Mouse (Mus musculus): ENCODE measurements around the gene Paox.
A peak's percentile ranks its signal among the peaks of the same experiment; 100 is the strongest.
"Not testable (repeated sequence)": the region's sequence is repeated elsewhere in the genome, so short reads cannot be mapped to it uniquely, and the experiment has no call there.

Paox gene

DNA sequence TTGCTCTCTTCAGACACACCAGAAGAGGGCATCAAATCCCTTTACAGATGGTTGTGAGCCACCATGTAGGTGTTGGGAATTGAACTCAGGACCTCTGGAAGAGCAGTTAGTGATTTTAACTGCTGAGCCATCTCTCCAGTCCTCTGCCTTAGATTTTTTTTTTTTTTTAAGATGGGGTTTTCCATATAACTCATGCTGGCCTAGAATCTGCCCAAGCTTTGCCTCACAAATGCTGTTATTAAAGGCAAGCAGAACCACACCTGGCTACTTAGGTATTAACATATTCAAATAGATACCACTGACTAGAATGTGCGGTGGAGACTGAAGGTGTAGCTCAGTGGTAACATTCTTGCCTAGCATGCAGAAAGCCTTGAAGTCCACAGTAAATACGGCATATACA is 4.9 kb downstream of the Paox start:
- no peak for DNase-seq (ENCODE audit: low read depth, low spot score)

DNA sequence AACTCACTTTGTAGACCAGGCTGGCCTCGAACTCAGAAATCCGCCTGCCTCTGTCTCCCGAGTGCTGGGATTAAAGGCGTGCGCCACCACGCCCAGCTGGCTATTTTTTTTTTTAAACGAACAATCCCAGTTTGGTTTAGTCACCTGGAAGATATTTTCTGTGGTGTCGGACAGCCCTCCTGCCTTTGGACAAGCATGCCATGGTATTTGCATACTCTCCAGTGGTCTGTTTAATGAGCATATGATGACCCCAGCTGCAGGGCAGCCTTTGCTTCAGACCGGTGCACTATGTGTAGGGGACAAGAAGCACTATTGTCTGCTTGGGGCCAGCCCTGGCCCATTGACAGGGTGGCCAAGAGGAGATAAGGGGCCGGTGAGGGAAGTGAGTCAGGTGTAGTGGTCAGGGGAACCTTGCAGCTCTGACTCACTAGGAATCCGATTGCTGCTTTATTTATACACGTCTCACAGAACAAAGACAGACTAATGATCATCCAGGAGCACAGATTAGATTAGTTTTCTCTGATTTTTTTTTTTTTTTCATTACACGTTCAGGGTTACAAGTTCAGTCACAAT is 5.8 kb downstream of the Paox start:
- no peak for DNase-seq (ENCODE audit: low read depth, low spot score)

DNA sequence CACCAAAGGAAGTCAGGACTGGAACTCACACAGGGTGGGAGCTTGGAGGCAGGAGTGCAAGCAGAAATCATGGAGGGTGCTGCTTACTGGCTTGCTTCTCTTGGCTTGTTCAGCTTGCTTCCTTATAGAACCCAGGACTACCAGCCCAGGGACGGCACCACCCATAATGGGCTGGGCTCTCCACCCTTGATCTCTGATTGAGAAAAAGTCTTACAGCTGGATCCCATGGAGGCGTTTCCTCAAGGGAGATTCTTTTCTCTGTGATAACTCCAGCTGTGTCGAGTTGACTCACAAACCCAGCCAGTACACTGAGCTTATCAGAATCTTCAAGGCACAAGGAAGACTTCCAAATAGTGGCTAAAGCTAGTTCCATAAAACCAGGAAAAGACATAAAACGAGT is 7.2 kb downstream of the Paox start:
- DNase-seq (ENCODE audit: low read depth, low spot score), result peak; percentile 72

DNA sequence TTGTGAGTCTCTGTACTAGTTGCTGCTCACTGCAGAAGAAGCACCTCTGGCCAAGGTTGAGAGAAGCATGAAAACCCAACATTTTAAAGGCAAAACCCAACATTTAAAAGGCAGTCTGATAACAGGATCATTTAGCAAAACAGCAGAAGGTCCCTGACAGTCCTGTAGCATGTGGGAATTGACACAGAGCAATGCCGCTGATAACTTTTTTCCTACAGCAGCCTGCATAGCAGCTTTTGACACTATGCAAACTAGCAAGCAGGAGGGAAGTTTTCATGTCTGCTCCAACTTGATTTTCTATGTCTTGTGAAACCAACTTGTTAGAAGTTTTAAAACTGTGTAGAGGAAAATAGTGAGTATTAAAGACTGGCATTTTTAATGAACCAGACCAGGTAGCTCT is 8.8 kb downstream of the Paox start:
- no peak for DNase-seq (ENCODE audit: low read depth, low spot score)

DNA sequence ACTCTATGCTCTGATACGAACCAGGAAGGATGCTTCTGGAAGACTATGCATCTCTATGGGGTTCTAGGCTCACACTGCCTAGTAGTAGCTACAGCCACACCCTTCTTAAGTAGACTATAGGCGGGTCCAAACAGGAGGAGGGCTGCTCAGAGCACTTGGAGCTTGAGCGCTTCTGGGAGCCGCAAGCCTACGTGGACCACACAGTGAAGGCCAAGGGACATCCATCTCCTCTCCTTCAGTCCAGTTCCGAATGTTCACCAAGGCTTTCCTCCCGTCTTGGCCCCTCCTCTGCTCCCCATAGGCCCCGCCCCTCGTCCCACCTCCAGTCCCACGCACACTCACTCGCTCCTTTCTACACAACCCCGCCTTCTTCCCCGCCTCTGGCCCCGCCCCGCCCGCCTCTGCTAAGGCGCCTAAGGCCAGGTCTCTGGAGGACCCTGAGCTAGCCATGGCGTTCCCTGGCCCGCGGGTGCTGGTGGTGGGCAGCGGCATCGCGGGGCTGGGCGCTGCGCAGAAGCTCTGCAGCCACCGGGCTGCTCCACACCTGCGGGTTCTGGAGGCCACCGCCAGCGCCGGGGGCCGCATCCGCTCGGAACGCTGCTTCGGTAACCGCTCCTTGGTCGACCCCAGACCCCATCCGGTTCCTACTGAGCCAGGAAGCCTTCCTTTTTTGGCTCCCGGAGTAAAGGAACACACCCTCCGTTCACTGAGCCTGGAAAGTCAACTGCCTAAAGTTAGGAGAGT is 9.9 kb downstream of the Paox start:
- DNase-seq (ENCODE audit: low read depth, low spot score), result peak; percentile 97

DNA sequence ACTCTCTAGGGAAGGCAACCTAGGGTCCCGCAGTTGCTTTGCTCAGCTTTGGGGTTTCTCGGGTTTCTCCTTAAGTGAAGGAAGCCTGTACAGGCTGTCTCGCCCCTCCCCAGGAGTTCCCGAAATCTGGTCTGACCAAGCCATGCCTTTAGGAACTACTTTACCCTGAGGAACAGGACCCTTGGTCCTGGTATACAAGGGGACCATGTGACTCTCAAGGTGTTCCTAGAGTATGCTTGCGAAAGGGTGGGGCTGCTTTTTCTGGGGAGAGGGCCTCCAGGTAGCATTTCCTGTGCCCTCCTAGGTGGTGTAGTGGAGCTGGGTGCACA is 10.4 kb downstream of the Paox start:
- DNase-seq (ENCODE audit: low read depth, low spot score), result no peak

DNA sequence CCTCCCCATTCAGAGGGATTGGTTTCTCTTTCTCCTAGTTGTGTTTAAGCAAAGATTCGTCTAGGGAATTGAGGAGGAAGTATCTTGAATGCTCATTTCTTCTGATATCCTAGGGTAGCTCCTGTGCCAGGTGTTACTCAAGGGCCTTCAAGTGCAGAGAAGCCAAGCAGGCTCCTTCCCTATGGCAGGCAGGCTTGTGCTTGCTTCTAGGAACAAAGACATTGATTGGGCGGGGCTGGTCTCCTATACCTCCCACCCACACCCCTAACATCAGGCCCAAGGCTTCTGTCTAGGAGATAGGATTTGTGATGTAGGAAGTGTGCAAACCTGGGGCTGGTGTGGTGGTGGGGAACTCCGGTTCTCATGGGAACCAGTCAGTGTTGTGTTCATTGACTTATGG is 11.3 kb downstream of the Paox start:
- peak; percentile 32 for DNase-seq (ENCODE audit: low read depth, low spot score)

DNA sequence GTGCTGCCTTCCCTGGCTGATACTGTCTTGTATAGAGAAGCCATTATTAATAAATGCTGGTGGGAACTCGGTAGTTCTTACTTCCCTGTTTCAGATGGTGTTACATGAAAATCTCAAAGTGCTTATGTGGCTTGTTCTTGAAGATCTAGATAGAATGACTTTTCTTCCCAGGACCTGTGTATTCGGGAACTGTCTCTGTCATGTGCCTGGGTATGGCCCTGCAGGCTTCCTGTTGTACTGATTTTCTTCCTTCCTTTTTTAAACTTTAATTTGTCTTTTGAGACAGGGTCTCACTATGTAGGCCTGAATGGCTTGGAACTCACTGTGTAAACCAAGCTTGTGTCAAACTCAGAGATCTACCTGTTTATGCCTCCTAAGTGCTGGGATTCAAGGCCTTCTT is 12.3 kb downstream of the Paox start:
- DNase-seq (ENCODE audit: low read depth, low spot score), result no peak

DNA sequence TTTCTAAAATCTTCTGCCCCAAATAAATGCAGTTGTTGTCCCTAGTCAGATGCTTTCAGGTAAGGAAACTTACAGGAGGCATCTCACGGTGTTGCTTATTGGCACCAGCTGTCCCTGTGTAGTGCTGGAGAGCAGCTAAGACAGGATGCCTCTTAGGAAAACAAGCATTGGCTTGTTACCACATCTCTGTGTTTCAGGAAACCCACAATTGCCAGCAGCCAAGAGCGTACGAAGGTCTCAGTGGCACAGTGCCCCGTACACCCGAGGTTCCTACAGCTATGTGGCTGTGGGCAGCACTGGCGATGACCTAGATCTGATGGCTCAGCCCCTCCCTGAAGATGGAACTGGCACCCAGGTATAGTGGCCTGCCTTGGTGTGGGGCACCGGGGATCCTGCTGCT is 16.6 kb downstream of the Paox start:
- not testable (repeated sequence) for DNase-seq (ENCODE audit: low read depth, low spot score)

DNA sequence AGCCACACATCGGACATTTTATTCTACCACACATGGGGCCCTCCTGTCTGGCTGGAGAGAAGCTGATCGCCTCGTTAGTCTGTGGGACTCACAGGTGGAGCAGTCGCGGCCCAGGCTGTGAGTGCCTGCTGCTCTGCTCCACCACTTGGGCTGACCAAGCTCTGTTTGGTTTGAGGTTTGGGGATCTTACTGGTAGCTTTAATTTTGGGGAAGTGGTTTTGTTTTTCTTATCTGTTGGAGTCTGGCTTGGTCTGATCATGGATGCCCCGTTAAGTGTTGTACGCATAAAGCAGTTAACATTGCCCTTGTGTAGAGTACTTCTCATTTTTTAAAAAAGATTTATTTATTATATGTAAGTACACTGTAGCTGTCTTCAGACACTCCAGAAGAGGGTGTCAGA is 18.4 kb downstream of the Paox start:
- not testable (repeated sequence) for DNase-seq (ENCODE audit: low read depth, low spot score)

DNA sequence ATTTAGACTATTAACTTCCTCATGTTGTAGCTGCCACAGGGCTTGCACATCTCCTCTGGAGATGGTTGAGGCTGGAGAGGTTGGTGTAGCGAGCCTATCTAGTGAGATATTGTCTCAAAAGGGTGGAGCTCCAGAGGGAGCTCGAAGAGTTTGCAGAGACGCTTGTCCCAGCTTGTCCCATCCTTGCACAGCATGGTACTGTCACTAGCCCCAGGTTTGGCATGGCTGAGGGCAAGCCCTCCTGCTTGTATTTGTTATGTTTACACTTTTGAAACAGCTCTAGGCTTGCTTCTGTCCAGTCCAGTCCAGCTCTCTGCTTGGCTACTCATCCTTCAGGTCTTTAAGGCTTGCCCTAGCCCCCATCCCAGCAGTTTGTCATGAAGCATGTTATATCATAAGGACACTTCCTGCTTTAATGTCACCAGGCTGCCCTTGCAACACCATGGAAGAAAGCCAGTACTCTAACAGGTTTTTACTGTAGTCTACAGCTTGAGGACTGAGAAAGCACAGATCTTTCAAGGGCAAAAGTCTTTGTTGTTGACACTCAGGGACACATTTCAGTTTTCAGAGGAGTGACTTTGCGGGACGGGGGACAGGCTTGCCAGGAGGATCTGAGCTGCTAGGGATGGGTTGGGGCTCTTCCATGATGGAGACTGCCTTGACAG is 19.6 kb downstream of the Paox start:
- no peak for DNase-seq (ENCODE audit: low read depth, low spot score)

DNA sequence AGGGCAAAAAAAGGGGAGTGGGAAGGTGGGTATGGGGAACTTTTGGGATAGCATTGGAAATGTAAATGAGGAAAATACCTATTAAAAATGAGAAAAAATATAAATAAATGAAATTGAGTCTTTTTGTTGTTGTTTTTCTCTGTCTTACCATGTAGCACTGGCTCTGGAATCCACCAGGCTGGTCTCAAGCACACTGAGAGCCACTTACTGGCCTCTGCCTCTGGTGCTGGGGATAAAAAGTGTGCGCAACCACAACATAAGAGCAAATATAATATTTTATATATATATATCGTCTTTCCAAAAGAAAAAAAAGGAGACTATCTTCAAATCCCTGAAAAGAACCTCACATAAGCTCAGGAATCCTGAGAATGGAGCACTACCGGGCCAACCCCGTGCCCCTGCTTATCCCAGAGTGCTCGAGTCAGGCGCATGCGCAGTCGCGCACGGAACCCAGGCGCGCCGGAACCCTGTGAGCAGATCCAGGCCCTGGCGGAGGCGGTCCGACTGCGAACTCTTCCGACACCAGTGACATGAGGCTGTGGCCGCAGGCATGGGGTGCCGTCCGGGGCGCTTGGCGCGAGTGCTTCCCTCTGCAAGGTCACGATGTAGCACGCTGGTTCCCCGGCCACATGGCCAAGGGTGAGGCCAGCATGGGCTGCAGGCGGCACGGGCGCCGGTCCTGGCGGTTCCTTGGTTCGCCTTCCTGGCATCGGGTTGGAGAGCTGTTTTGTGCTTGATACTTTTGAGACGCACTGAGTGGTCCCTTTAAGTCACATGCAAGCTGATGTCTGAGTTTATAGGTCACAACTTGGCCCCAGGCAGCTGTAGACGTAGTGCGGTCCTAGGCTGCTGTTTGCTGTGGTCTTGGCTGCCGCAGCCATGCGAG is 21.8 kb downstream of the Paox start, which contains the start of gene Mtg1:
Mtg1 (plus strand) TSS at position 430 of the 886 bp plus-strand sequence.
- DNase-seq (ENCODE audit: low read depth, low spot score), result peak; percentile 98

DNA sequence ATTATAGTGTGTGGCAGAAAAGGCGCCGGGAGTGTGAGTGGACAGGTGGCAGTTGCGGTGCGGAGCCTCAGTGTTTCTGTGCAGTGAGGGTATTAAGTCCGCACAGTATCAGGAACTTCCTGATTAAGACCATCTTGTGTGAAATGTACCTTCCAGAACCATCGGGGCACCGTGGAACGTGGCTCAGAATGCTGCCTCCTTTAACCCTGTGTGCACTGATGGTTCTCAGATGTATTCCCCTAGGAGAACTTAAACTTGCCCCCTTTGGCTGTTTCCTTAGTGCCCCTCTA is 22.4 kb downstream of the Paox start:
- DNase-seq (ENCODE audit: low read depth, low spot score), result no peak

DNA sequence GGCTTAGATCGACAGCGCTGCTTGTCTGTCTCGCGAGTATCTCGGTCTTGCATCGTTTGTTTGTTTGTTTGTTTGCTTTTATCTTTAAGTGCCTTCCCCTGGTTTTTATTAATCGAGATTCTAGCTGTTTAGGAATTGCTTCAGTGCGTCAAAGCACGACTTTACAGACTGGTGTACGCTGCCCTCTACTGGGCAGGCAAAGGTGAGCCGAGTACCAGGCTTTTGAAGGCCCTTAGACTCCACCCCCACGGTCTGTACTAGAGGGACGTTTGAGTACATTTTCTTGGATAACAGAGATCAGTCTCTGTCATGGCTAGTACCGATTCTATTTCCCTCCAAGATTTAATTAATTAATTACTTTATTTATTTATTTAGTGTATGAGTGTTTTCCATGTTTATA is 25.8 kb downstream of the Paox start:
- DNase-seq (ENCODE audit: low read depth, low spot score), result peak; percentile 81

DNA sequence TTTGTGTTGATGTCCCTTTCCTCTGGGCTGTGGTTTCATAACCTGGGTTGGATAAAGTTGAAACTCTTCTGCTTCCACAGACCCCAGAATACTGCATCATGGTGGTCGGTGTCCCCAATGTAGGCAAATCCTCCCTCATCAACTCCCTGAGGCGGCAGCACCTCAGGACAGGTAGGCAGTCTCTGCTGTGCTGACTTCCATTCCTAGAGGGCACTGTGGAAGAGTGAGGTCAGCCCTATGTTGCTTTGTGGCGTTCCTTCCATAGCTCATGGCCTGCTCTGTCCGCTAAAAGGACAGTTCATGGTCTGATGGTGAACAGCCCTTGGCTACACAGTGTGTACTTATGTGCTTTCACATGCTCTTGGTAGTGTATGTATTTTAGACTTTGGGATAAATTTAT is 29.0 kb downstream of the Paox start:
- no peak for DNase-seq (ENCODE audit: low read depth, low spot score)

DNA sequence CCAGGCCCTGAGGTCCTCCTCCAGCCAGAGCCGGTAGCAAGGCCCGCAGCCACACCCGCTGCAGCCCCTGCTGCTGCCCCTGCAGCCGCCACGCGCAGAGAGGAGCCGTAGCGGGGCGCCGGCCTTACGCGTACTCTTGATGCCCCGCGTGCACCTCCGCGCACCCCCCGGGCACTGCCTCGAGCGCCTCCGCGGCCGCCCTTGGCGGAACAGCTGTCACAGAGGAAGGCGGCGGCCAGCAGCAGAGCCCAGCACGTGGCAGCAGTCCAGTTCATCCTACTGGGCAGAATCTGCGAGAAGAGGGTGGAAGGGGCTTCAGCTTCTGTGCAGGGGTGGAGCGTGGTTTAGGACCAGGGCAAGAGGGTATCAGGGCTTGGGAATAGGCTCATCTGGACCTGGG is 37.8 kb downstream of the Paox start:
- DNase-seq (ENCODE audit: low read depth, low spot score), result peak; percentile 56

DNA sequence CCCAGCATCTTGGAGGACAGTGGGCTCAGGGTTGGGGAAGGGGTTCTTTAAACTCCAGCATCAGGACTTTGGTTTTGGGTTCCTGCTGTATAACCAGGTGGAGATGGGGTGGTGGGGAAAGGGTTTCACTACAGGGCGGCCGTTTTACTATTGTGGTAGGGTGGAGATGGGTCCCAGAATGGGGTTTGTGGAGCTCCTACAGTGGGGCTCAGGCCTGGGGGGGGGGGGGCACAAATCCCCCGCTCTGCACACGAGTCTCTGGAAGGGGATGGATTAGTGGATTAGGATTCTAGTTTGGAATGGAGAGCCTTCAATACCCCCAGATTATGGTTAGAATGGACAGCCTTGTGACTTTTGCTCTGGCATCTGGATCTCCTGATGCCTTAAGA is 38.2 kb downstream of the Paox start:
- DNase-seq (ENCODE audit: low read depth, low spot score), result no peak

DNA sequence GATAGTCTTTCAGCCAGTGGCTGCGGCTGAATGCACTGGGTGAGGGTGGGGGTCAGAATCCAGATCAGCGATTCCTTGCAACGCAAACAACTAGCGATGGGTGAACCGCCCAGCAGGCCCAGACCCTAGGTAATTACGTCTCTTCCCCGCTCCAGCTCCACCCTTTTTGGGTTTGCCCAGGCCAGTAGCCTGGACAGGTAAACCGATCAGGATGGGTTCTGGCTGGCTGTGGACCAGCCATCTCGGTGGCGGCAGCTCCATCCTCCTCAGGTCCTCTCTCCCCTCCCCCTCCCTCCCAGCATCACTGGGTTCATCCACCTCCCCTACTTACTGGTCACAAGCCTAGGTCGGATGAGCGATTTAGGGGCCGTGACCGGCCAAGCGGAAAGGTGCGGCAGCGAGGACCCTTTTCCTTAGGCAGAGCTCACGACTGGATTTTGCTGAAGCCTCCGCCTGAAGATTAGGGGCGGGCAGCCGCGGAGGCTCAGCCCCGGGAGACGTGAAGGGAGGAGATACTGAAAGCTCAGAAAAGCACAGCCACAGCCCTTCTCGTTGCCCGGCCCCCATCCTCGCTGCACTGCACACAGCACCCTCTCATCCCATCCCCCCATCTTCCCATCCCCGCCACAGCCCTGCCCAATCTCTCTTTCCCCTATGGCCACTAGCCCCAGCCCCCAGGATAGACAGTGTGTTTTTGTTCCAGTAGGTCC is 38.8 kb downstream of the Paox start, which contains the start of gene Sprn:
Sprn (minus strand) TSS at position 660 of the 710 bp plus-strand sequence.
- DNase-seq (ENCODE audit: low read depth, low spot score), result peak; percentile 26

DNA sequence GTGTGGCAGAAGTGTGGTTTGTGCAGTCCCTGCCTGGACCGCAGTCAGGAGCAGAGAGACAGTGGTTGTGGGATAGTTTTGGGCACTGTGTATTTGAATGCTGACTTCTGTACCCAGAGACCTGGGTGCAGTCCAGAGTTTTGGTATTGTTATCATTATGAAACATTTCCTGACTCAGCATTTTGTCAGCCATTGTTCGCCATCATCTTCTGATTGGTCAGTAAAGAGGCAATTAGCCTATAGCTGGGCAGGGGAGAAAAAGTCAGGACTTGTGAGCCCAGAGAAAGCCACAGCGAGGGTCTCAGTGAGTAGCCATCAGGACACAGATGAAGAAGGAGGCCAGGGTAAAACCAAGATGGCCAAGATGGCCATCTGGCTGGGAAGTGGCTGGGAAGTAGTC is 44.8 kb downstream of the Paox start:
- no peak for DNase-seq (ENCODE audit: low read depth, low spot score)

DNA sequence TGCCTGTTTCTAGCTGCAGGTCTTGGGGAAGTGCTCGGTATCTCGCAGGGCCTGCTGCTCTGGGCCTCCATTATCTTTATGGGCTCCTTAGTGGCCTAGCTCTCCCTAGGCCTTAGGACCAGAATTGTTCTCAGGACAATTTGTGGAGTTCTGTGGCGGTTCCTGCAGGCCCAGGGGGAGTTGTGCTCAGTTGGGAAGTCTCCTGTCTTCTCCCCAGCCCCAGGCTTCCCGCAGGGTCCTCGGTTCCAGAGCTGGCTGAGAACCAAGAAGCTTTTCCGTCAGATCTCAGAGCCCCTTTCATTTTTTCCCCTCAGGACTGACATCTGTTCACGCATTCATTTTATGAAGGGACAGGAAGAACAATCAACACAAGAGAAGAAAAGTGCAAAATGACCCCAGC is 49.1 kb downstream of the Paox start, which contains the start of gene Olfr522:
Olfr522 (minus strand) TSS at position 101 of the 400 bp plus-strand sequence.
- DNase-seq (ENCODE audit: low read depth, low spot score), result no peak

DNA sequence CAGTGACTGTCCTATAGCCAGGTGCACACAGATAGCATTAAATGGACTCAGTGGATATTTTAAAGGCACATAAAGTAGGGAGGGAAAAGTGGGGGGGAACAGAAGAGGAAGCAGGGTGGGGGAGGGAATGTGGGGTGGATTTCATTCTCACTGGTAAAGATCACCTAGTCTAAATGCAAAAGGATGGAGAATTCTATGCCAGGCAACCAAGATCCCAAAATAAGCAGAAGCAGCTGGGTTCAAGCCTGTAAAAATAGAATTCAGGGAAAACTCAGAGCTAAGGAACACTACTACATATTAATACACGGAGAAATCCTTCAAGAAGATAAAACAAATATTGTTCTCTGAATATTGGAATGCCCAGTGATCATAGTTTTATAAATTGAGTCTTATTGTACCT is 52.4 kb downstream of the Paox start:
- DNase-seq (ENCODE audit: low read depth, low spot score), result no peak

DNA sequence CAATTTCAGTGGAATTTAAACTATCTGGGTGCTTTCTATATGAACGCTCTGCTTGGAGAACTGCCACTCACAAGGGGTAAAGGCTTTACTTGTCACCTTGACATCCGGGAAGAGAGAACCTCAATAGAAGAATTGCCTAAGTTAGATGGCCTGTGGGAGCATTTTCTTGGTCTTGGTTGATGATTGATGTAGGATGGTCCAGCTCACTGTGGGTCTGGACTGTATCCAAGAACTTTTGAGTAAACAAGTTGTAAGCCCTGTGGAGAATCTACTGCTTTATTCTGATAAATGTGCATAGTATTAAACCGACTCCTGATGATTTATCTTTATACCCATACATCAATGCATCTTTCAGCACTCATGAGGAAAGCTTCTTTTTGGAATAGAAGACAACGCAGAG is 53.8 kb downstream of the Paox start:
- no peak for DNase-seq (ENCODE audit: low read depth, low spot score)
